Mouse (Mus musculus) neural tube, embryonic 12.5 days (tissue): Measurements from ENCODE around the gene Il2ra. TPM values are rescaled to one million over a fixed set of nuclear protein-coding genes. Genes with fewer than 3 reads are reported as not detected.

Experiments used
- ATAC-seq: fragments of 200-750 bp; cut with Nextera tagmentation; 2 replicates; pipeline ENCODE4 v1.8.0; 2017; ENCODE audit warnings: low read depth, mild to moderate bottlenecking, moderate TSS enrichment, moderate library complexity; ENCODE audit not compliant: low FRiP score
- H3K27ac ChIP-seq: fragments of 300-500 bp; sonication (generic); 2 replicates; pipeline ENCODE4 v1.5.1; 2016
- H3K27me3 ChIP-seq: fragments of 300-500 bp; sonication (generic); replicated peaks from 2 replicates; pipeline ENCODE4 v1.6.1; 2016; ENCODE audit warnings: mild to moderate bottlenecking
- H3K36me3 ChIP-seq: fragments of 300-500 bp; sonication (generic); 2 replicates; pipeline ENCODE4 v1.6.1; 2016; ENCODE audit warnings: mild to moderate bottlenecking
- H3K4me1 ChIP-seq: fragments of 300-500 bp; sonication (generic); 2 replicates; pipeline ENCODE4 v1.6.1; 2016
- H3K4me2 ChIP-seq: fragments of 300-500 bp; sonication (generic); replicated peaks from 2 replicates; pipeline ENCODE4 v1.6.1; 2016; ENCODE audit warnings: mild to moderate bottlenecking
- H3K4me3 ChIP-seq: fragments of 300-500 bp; sonication (generic); 2 replicates; pipeline ENCODE4 v1.5.1; 2016
- H3K9ac ChIP-seq: fragments of 300-500 bp; sonication (generic); 2 replicates; pipeline ENCODE4 v1.6.1; 2016; ENCODE audit warnings: mild to moderate bottlenecking
- H3K9me3 ChIP-seq: fragments of 300-500 bp; sonication (generic); 2 replicates; pipeline ENCODE4 v1.6.1; 2016; ENCODE audit warnings: mild to moderate bottlenecking
- WGBS: fragments of 180-500 bp; shearing (Covaris S2); methylation state at CpG from one replicate; pipeline ENCODE4 v1.1.7; 2016; 5-methylcytosine and 5-hydroxymethylcytosine counted together
- polyA plus RNA-seq: library from polyadenylated mRNA; unstranded; fragments of >200 nt; fragmentation: Nextera tagmentation; extraction: Ambion mirVana; gene quantifications from 2 replicates; pipeline ENCODE4 v1.2.1, GENCODE M21; 2016

The Il2ra gene
- polyA plus RNA-seq, 1 experiment from 2014 or later, result not detected

- ATAC-seq, result no peak
- WGBS, result 93% methylated on average over 2 of the region's 2 CpGs
- no peak overlapping the region for H3K9ac ChIP-seq
- no peak overlapping the region for H3K4me3 ChIP-seq
- H3K27me3 ChIP-seq, result no peaks in the 10 kb centered on the region
- H3K27ac ChIP-seq, result no peak overlapping the region
- H3K36me3 ChIP-seq, result no peaks in the 10 kb centered on the region
- no peaks in the 10 kb centered on the region for H3K9me3 ChIP-seq
- no peak overlapping the region for H3K4me2 ChIP-seq
- no peaks in the 10 kb centered on the region for H3K4me1 ChIP-seq
These were observed 18.9 kb upstream of the Il2ra start for GRCm38 (mm10) chr2:11623726-11624125.

DNA sequence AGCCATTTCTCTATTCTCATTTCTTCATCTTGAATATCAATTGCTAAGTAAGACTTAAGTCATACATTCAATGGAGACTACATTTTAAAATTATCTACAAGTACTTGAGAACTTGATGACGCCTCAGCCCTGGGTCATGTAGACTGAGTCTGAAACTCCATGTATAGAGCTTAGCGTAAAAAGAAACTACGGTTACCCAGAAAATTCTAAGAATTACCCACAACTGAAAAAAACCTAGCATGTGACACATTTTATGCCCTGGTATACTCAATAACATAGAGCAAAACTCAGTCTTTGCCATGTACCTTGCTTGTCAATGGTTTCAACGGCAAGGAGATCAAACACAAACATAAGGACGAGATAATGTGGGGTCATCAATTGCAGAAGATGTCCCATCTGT is 16.7 kb upstream of the Il2ra start, which contains the start of gene Gm17490:
Gm17490 (minus strand) TSS at position 375 of the 400 bp plus-strand sequence.
- no peak within 1 kb of the TSS for H3K9ac ChIP-seq
- WGBS, result 94% methylated on average over 5 of the region's 5 CpGs
- H3K4me2 ChIP-seq, result no peak within 1 kb of the TSS
- no peaks in the 10 kb centered on the region for H3K27me3 ChIP-seq
- no peak within 1 kb of the TSS for H3K4me3 ChIP-seq
- H3K4me1 ChIP-seq, result no peaks in the 10 kb centered on the region
- H3K27ac ChIP-seq, result no peak within 1 kb of the TSS
- ATAC-seq, result no peak
- H3K9me3 ChIP-seq, result no peaks in the 10 kb centered on the region
- no peaks in the 10 kb centered on the region for H3K36me3 ChIP-seq

DNA sequence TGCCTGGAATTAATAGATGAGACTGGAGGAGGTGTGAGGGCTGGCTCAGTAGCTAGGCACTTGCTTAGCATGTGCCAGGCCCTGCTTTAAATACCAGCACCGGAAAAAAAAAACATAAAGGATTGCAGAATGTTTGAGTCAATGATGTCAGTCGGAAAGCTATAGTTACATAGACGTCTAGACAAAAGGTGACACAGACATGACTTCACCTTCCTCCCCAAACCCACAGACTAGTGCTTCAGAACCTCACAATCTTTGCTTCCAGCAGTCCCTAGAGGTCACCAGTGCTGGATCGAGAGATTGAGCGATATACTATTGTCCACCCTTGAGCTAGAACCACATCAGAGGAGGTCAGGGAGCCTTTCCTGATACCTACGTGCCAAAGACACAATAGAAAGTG is 7.6 kb upstream of the Il2ra start:
- H3K9ac ChIP-seq, result no peak overlapping the region
- ATAC-seq, result no peak
- 87% methylated on average over 6 of the region's 6 CpGs for WGBS
- no peak overlapping the region for H3K4me2 ChIP-seq
- H3K27ac ChIP-seq, result no peak overlapping the region
- no peaks in the 10 kb centered on the region for H3K27me3 ChIP-seq
- H3K4me3 ChIP-seq, result no peak overlapping the region
- no peaks in the 10 kb centered on the region for H3K4me1 ChIP-seq
- H3K9me3 ChIP-seq, result no peaks in the 10 kb centered on the region
- no peaks in the 10 kb centered on the region for H3K36me3 ChIP-seq

- 94% methylated on average over 5 of the region's 5 CpGs for WGBS
- H3K27me3 ChIP-seq, result no peaks in the 10 kb centered on the region
- H3K27ac ChIP-seq, result no peak overlapping the region
These were observed 7.0 kb upstream of the Il2ra start for GRCm38 (mm10) chr2:11635471-11636137.

GRCm38 (mm10) chr2:11636138-11636480 is 6.5 kb upstream of the Il2ra start:
- ATAC-seq, result no peak
- Histone ChIP-seq H3K4me3 (no peak overlapping the region), H3K4me2 (no peak overlapping the region), H3K36me3 (no peaks in the 10 kb centered on the region), H3K27ac (no peak overlapping the region), H3K27me3 (no peaks in the 10 kb centered on the region), H3K4me1 (no peaks in the 10 kb centered on the region), H3K9me3 (no peaks in the 10 kb centered on the region), H3K9ac (no peak overlapping the region)
- WGBS, result 80% methylated on average over 3 of the region's 3 CpGs

More at GRCm38 (mm10) chr2:11635471-11636137, 7.0 kb upstream of the Il2ra start:
- H3K36me3 ChIP-seq, result no peaks in the 10 kb centered on the region
- no peak overlapping the region for H3K9ac ChIP-seq
- H3K4me1 ChIP-seq, result no peaks in the 10 kb centered on the region
- no peak overlapping the region for H3K4me2 ChIP-seq
- ATAC-seq, result no peak
- no peak overlapping the region for H3K4me3 ChIP-seq
- H3K9me3 ChIP-seq, result no peaks in the 10 kb centered on the region

GRCm38 (mm10) chr2:11637115-11637514 is 5.5 kb upstream of the Il2ra start:
- H3K4me3 ChIP-seq, result no peak overlapping the region
- H3K27me3 ChIP-seq, result no peaks in the 10 kb centered on the region
- H3K9me3 ChIP-seq, result no peaks in the 10 kb centered on the region
- no peaks in the 10 kb centered on the region for H3K4me1 ChIP-seq
- no peak overlapping the region for H3K9ac ChIP-seq
- H3K27ac ChIP-seq, result no peak overlapping the region
- 70% methylated on average over 1 of the region's 1 CpGs for WGBS
- H3K4me2 ChIP-seq, result no peak overlapping the region
- no peaks in the 10 kb centered on the region for H3K36me3 ChIP-seq
- ATAC-seq, result no peak

DNA sequence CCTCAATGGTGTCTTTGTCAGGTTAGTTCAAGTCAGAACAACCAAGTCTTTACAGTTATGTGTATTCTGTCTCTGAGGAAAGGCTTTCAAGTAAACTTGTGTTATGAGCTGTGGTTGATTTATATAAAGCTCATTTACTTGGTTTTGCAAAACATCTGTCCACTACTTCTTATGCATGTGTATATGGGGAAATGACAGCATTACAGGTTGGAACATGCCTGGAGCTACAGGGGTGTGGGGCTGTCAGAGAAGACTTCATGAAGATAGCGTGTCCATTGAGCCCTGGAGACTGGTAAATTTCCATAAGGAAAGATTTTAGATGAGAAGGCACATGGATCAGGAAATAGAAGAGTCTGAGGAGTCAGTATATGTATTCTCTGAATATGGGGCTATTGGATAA is 1.4 kb downstream of the Il2ra start:
- Histone ChIP-seq H3K9ac (no peak overlapping the region), H3K36me3 (no peaks in the 10 kb centered on the region), H3K4me2 (no peak overlapping the region), H3K27ac (no peak overlapping the region), H3K9me3 (no peaks in the 10 kb centered on the region), H3K4me1 (no peaks in the 10 kb centered on the region), H3K4me3 (no peak overlapping the region), H3K27me3 (no peaks in the 10 kb centered on the region)
- WGBS, result 88% methylated on average over 1 of the region's 1 CpGs
- no peak for ATAC-seq

DNA sequence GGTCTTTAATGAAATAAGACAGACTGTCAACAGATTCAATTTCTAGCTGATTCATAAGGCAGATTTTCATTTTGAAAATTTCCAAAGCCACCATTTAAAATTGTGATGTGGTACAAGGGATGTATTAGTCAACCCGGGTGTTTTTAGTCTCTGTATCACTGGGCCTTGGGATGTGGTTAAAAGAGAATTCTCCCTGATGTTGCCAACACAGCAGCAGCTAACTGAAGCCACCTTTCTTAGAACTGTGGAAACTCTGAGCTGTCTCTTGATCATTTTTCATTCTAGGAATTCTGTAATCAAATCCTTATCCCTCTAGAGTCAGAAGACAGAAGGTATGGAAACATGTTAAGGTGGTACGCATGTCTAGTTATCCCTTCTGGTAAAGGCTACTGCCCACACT is 2.7 kb downstream of the Il2ra start:
- no peaks in the 10 kb centered on the region for H3K36me3 ChIP-seq
- H3K4me2 ChIP-seq, result no peak overlapping the region
- WGBS, result 92% methylated on average over 2 of the region's 2 CpGs
- H3K9me3 ChIP-seq, result no peaks in the 10 kb centered on the region
- no peaks in the 10 kb centered on the region for H3K27me3 ChIP-seq
- H3K4me1 ChIP-seq, result no peaks in the 10 kb centered on the region
- no peak overlapping the region for H3K9ac ChIP-seq
- no peak overlapping the region for H3K4me3 ChIP-seq
- no peak for ATAC-seq
- no peak overlapping the region for H3K27ac ChIP-seq

GRCm38 (mm10) chr2:11651476-11651875 is 8.9 kb downstream of the Il2ra start:
- ATAC-seq, result no peak
- Histone ChIP-seq H3K36me3 (no peaks in the 10 kb centered on the region), H3K27ac (no peak overlapping the region), H3K27me3 (no peaks in the 10 kb centered on the region), H3K4me2 (no peak overlapping the region), H3K4me3 (no peak overlapping the region), H3K9me3 (no peaks in the 10 kb centered on the region), H3K4me1 (no peaks in the 10 kb centered on the region), H3K9ac (no peak overlapping the region)
- WGBS, result 55% methylated on average over 3 of the region's 3 CpGs

DNA sequence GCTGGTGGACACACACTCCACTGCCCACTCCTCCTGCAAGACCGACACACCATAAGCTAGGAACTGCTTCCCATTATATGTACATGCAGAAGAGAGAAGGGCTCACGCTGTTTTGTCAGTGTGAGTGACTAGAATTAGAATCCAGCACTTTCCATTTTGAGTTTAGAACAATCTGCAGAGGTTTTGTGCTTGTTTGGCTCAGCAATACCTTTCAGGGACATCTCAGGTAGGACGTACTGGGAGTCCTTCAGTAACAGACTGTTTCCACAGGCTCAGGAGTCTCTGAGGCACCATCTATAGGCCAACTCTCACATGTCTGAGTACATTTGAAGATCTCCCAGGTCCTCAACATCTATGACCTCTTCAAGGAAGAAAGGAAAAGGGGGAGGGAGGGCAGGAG is 9.6 kb downstream of the Il2ra start:
- Histone ChIP-seq H3K27ac (no peak overlapping the region), H3K4me2 (no peak overlapping the region), H3K4me3 (no peak overlapping the region), H3K4me1 (no peaks in the 10 kb centered on the region), H3K9ac (no peak overlapping the region), H3K27me3 (no peaks in the 10 kb centered on the region), H3K36me3 (no peaks in the 10 kb centered on the region), H3K9me3 (no peaks in the 10 kb centered on the region)
- WGBS, result 90% methylated on average over 3 of the region's 3 CpGs
- ATAC-seq, result no peak

- no peak for ATAC-seq
- H3K27ac ChIP-seq, result no peak overlapping the region
- H3K9me3 ChIP-seq, result no peaks in the 10 kb centered on the region
- H3K4me3 ChIP-seq, result no peak overlapping the region
- no peaks in the 10 kb centered on the region for H3K36me3 ChIP-seq
- H3K4me1 ChIP-seq, result no peaks in the 10 kb centered on the region
- H3K9ac ChIP-seq, result no peak overlapping the region
- H3K27me3 ChIP-seq, result no peaks in the 10 kb centered on the region
- no peak overlapping the region for H3K4me2 ChIP-seq
- WGBS, result 75% methylated on average over 2 of the region's 2 CpGs
These were observed 10.2 kb downstream of the Il2ra start for GRCm38 (mm10) chr2:11652780-11653179.

GRCm38 (mm10) chr2:11653330-11653729 is 10.7 kb downstream of the Il2ra start:
- H3K36me3 ChIP-seq, result no peaks in the 10 kb centered on the region
- H3K4me1 ChIP-seq, result no peaks in the 10 kb centered on the region
- whole genome bisulfite sequencing, result 69% methylated on average over 6 of the region's 6 CpGs
- no peak overlapping the region for H3K4me3 ChIP-seq
- ATAC-seq, result no peak
- H3K27me3 ChIP-seq, result no peaks in the 10 kb centered on the region
- no peak overlapping the region for H3K27ac ChIP-seq
- H3K4me2 ChIP-seq, result no peak overlapping the region
- no peaks in the 10 kb centered on the region for H3K9me3 ChIP-seq
- no peak overlapping the region for H3K9ac ChIP-seq

DNA sequence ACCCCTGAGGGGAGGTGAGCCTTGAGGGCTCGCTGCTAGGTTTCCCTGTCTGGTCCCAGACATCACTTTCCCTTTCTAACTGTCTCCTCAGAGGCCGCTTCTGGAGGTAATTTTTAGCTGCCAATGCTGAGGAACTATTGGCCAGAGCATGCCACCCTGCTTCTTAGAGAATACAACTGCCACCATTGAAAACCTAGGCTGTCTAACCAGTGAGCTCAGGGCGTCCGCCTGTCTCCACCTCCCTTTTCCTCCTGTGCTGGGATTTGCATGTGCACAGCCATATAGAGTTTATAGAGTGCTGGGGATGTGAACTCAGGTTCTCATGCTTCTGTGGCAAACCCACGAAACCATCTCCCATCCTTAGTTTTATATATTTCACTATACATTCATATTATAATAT is 11.2 kb downstream of the Il2ra start:
- H3K9me3 ChIP-seq, result no peaks in the 10 kb centered on the region

More for the DNA sequence above, 11.2 kb downstream of the Il2ra start:
- H3K27ac ChIP-seq, result no peak overlapping the region
- H3K36me3 ChIP-seq, result no peaks in the 10 kb centered on the region
- no peak overlapping the region for H3K4me3 ChIP-seq
- no peak overlapping the region for H3K4me2 ChIP-seq
- no peak for ATAC-seq
- no peak overlapping the region for H3K9ac ChIP-seq
- H3K27me3 ChIP-seq, result no peaks in the 10 kb centered on the region
- 79% methylated on average over 5 of the region's 5 CpGs for WGBS
- H3K4me1 ChIP-seq, result no peaks in the 10 kb centered on the region
